Mouse (Mus musculus) heart, adult 8-10 months (tissue): Measurements from ENCODE around the gene Lcn3. TPM values are rescaled to one million over a fixed set of nuclear protein-coding genes. Genes with fewer than 3 reads are reported as not detected.
"Not testable (repeated sequence)": the region's sequence is repeated elsewhere in the genome, so short reads cannot be mapped to it uniquely, and the experiment has no call there.

Experiments
- DNase-seq: peaks from one replicate; pipeline ENCODE4 v3.0.0; 2022; ENCODE audit warnings: low spot score
- total RNA-seq, 4 experiments: library from RNA; stranded (reverse); gene quantifications; 2 replicates each; pipeline ENCODE4 v1.2.4; 2022

Gene Lcn3
- total RNA-seq = not detected

- DNase-seq = no peak
Observed at GRCm38 (mm10) chr2:25765269-25765668, at the start of gene Lcn3. Lcn3 (plus strand) TSS chr2:25765569.

DNA sequence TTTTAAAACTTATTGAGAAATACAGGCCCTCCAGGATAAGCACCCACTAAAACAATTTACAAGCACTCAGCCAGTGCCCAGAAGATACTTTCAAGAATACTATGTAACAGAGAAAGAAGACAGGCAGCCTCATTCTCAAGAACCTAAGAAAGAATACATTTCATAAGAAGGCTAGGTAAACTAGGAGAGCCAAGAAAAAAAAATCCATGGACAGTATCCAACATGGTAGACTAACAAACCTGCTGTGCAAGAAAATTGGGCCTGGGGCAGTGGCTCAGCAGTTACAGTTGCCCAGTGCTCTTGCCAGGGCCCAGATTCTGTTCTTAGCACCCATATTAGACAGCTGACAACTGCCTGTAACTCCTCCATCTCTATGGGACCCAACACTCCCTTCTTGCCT is 48.1 kb upstream of the Lcn3 start:
- no peak for DNase-seq

DNA sequence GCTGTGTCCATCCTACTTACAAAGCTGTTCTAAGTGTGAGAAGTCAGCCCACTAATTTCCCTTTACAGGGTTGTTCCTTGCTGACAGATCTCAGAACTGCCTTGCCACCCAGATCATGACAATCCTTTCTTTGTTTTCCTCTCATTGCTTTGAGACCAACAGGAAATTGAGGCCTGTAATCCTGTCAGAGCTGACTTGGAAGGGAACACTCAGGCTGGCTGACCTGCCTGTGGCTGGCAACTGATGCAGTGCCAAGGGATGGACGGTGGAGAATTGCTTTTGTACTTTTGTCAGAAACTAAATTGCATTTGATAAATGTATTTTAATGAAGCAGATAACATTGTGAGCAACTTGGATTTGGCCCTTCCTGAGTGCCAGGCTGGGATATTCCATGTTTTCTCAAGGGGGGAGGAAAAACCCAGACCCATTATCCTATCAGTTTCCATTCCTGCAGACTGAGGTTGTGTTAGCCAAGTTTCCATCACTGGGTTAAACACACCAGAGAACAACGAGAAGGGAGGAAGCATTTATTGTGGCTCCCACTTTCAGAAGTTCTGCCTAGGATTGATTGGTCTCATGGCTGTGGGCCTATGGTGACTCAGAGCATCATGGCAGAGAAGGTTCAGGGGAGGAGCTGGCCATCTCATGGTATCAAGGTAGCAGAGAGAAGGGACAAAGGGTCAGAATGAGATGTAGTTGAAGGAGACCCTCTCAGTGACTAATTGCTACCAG is 32.0 kb upstream of the Lcn3 start:
- DNase-seq = no peak

DNA sequence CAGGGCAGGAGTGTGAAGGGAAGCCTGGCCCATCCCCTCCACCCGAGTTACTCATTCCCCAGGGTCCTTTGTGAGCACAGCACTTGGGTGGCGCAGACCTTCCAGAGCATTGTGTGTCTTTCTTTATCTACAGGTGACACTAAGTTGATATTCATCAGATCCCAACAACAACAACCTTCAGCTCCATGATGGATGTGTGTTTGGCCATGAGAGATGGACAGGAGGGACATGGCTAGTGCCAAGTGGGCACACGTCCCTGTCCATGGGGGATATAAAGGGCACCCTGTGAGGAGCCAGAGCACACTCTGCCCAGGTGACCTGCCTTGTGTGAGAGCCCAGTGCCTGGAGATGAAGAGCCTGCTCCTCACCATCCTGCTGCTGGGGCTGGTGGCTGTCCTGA is 28.7 kb upstream of the Lcn3 start, which contains the start of gene Obp2b:
TSS of gene Obp2b (plus strand) at position 301 of the 400 bp plus-strand sequence.
- not testable (repeated sequence) for DNase-seq

DNA sequence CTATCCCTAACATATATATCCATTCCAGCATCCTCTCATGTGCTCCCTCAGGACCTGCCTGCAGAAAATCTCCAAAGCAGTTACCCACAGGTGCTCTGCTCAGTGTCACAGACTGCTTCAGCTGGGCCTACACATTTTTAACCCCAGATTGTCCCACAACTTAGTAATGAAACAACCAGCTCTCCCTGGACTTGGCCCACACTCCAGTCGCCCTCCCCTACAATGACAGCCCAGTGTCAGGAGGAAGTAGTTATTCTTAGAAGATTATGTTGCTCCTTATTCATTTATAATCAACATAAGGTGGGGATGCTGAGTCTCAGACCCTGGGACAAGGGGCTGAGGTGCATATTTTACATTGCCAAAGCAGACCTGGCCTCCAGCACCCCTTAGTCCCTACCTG is 23.7 kb upstream of the Lcn3 start:
- no peak for DNase-seq

- DNase-seq = no peak
Observed at GRCm38 (mm10) chr2:25754201-25754600, 11.2 kb upstream of the Lcn3 start.

DNA sequence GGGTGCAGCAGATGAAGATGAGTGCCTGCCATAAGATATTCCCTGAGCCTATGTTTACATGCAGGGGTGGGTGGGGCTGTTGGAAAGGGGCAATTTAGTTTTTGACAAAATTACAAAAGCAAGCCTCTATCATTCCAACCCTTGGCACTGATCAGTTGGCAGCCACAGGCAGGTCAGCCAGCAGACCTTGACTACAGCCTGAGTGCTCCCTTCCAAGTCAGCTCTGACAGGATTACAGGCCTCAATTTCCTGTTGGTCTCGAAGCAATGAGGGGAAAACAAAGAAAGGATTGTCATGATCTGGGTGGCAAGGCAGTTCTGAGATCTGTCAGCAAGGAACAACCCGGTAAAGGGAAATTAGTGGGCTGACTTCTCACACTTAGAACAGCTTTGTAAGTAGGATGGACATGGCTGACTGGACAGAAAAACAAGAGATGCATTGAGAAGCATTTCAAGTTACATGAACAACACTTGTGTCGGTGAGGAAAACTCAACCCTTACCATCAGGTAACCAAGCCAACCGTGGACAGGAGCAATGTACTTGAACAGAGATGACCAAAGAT is 7.2 kb upstream of the Lcn3 start:
- no peak for DNase-seq

GRCm38 (mm10) chr2:25767764-25768163 is 2.4 kb downstream of the Lcn3 start:
- DNase-seq = no peak

DNA sequence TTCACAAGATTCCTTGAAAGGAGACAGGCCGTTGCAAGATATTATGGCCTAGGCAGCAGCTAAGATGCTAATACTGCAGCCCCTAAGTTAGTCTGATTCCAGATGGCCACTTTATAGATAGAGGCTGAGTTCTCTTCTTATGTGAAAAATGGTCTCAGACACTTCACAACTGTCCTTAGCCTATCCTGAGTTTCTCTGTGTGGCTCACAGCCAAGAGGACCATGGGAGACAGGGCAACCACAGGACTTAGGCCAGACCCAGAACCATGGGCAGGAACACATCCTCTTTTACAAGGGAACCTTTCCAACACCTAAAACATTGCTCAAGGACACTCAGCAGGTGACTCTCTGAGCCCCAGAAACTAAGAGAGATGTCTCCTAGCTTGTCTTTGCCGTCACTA is 8.1 kb downstream of the Lcn3 start:
- DNase-seq = no peak

DNA sequence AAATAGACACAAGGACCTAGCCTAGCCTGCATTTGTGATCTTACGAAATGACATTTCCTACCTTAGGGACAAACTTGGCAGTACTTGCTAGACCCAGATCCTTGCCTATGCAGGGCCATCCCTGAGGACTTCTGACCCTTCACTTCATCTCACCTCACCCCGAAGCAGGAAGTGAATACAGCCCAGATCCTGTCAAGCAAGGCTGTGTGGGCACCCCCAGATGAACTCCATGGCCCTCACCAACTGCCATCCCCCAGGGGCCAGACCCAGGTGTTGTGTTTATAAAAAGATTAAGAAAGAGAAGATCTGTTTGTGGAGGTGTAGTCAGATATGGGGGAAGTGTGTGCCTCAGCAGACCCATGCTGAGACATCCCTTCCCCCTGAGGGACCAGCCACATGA is 9.3 kb downstream of the Lcn3 start:
- DNase-seq = no peak

- no peak for DNase-seq
Observed at GRCm38 (mm10) chr2:25775991-25776390, 10.6 kb downstream of the Lcn3 start.

- no peak for DNase-seq
Observed at GRCm38 (mm10) chr2:25776717-25777116, 11.3 kb downstream of the Lcn3 start, which contains the start of gene Lcn11. Lcn11 (plus strand) TSS chr2:25777017.

DNA sequence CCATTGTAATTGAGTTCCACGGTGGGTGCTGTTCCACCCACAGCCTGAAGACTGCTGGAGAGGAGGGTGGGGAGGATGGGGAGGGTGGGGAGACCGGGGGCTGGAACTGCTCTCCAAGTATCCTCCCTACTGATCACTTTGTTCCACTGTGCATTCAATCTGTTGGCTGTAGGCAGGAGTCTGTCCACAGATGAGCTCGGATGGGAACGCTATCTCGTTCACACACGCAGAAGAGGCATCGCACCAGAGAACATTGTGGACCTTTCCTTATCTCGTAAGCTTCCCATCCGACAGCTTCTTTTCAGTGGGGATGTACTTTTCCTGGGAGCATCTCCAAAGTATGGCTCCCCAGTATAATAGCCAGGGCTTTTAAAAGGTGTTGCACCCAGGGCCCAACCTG is 13.7 kb downstream of the Lcn3 start:
- DNase-seq = no peak

- DNase-seq = no peak
Observed at GRCm38 (mm10) chr2:25780921-25781320, 15.6 kb downstream of the Lcn3 start.

DNA sequence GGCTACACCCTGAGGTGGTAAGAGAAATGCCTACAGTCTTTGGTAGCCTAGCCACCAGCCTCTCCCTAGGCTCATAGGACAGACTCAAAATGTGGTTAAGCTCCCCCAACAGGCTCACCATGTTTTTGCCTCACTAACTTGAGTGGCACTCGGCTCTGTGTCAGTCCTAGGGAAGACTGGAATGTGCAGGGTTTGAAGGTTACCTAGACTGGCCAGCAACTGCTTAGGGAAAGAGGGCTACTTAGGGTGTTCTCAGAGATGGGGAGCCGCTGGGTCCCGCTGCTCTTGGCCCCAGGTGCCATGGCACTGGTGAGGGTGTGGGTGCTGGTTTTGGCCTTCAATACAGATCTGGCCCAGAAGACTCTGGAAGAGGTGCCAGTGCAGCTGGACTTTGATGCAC is 16.6 kb downstream of the Lcn3 start, which contains the start of gene Gm13539:
TSS of gene Gm13539 (plus strand) at position 301 of the 400 bp plus-strand sequence.
- DNase-seq = no peak

DNA sequence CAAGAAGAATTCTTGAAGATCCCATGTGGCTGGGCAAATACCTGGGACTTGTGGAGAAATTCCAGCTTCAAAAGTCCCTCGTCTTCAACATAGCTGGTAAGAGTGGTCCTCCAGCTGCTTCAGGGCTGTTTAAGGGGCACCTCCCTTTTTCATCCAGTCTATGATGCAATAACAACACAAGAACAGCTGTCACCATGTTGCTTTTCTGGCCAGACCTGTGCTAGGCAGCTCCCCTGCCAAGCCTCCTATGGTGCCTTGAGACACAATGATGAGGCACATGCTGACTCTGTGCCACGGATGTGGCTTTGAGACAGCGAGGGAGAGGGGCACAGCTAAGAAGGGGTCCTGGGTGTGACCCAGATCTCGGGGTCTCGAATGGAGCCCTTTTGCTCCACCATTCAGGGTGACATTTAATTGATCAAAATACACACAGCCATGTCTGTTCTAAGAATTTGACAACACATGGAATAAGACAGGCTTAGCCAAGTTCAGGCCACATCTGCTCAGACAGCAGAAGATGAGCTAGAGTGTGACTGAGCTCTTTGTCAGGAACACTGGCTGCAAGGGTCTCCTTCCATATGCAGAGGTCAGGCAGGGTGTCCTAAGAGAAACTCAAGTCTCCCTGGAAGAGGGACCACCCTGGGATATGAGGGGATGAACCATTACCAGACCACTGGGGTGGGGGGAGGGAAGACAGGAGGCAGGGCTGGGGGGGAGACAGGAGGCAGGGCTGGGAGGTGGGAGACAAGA is 20.4 kb downstream of the Lcn3 start:
- no peak for DNase-seq

- DNase-seq = no peak
Observed at GRCm38 (mm10) chr2:25789092-25789491, 23.7 kb downstream of the Lcn3 start.

DNA sequence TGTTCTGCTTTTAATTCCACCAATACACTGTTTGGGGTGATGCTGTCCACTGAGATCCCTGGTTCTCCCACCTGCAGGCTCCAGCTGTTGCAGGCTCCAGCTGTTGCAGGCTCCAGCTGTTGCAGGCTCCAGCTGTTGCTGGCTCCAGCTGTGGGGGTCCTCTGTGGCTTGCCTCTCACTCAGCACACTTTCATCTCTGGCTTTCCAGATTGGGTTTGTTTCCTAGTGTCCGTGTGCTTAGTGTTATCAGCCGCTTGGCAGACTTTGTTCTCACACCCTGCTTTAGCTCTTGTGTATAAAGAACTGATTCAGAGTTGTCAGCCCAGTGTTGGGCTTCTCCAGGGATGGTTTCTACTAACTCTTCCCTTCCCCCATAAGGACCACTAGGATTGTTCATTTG is 32.3 kb downstream of the Lcn3 start:
- DNase-seq = peak; percentile 10

DNA sequence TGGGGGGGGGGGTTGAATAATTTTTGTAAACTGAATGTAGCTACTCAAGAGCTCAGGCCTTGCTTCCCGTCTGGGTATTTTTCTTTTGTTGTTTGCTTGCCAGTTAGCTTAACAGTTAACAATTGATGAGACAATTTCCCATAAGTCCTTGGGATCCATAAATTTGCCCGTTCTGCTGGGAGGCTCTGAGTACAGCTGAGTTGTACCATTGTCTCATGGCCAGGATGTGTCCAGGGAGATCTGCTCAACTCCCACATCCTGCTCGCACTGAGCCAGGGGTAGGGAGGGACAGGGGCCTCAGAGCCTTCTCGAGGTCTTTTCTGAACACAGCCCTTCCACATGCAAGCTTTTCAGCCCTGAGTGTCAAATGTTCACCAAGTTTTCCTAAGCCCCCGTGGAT is 32.7 kb downstream of the Lcn3 start:
- no peak for DNase-seq

GRCm38 (mm10) chr2:25811711-25812110 is 46.3 kb downstream of the Lcn3 start:
- no peak for DNase-seq

GRCm38 (mm10) chr2:25813364-25813763 is 48.0 kb downstream of the Lcn3 start:
- no peak for DNase-seq

DNA sequence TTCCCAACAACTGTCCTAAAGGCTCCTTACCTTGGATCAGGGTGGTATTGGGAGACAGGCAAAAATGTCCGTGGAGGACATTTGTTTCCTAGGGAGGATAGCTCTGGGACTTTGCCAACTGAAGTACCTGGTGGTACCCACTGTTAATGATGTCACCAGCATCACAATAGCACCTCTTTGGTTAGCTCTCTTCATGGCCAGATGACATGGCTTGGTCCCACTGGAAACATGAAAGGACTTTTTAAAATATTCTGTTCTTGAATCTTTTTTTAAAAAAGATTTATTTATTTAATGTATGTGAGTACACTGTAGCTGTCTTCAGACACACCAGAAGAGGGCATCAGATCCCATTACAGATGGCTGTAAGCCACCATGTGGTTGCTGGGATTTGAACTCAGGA is 50.4 kb downstream of the Lcn3 start, which contains the start of gene Glt6d1:
TSS of gene Glt6d1 (minus strand) at position 101 of the 400 bp plus-strand sequence.
- DNase-seq = not testable (repeated sequence)
